Mouse (Mus musculus) liver, adult 2 months (tissue): ENCODE measurements around the gene Anxa3. TPM values are rescaled to one million over a fixed set of nuclear protein-coding genes. Genes with fewer than 3 reads are reported as not detected.

Experiments used
- DNase-seq: peaks from one replicate; pipeline ENCODE4 v3.0.0-alpha.2; 2011; ENCODE audit warnings: low read depth, low spot score; ENCODE audit errors: extremely low read depth
- H3K27ac ChIP-seq: fragments of 200-500 bp; replicated peaks from 2 replicates; pipeline ENCODE4 v1.5.1; 2012; ENCODE audit warnings: low read depth, mild to moderate bottlenecking, control low read depth, inconsistent platforms, low read length; ENCODE audit not compliant: insufficient read depth
- H3K27me3 ChIP-seq: fragments of 200-500 bp; 2 replicates; pipeline ENCODE4 v1.6.1; 2012; ENCODE audit warnings: mild to moderate bottlenecking, moderate library complexity, low read length, inconsistent platforms; ENCODE audit not compliant: control insufficient read depth, insufficient read depth
- H3K36me3 ChIP-seq: fragments of 200-500 bp; 2 replicates; pipeline ENCODE4 v1.6.1; 2012; ENCODE audit warnings: low read length, inconsistent platforms; ENCODE audit not compliant: control insufficient read depth, insufficient read depth
- H3K4me1 ChIP-seq: fragments of 200-500 bp; 2 replicates; pipeline ENCODE4 v1.6.1; 2011; ENCODE audit warnings: low read length; ENCODE audit not compliant: control insufficient read depth, insufficient read depth
- H3K4me3 ChIP-seq: fragments of 200-500 bp; 2 replicates; pipeline ENCODE4 v1.5.1; 2011; ENCODE audit warnings: low read depth, mild to moderate bottlenecking, control low read depth, low read length, moderate library complexity; ENCODE audit not compliant: insufficient read depth
- H3K79me2 ChIP-seq: fragments of 200-500 bp; 2 replicates; pipeline ENCODE4 v1.6.1; 2012; ENCODE audit warnings: inconsistent platforms, mild to moderate bottlenecking, low read length, moderate library complexity; ENCODE audit not compliant: control insufficient read depth, insufficient read depth
- H3K9ac ChIP-seq: fragments of 200-500 bp; 2 replicates; pipeline ENCODE4 v1.6.1; 2012; ENCODE audit warnings: low read depth, mild to moderate bottlenecking, control low read depth, inconsistent platforms, low read length
- CTCF ChIP-seq: fragments of 200-500 bp; IDR thresholded peaks from 2 replicates; pipeline ENCODE4 v1.5.1; 2011; ENCODE audit warnings: low read depth, low read length, control low read depth
- POLR2A ChIP-seq: fragments of 200-500 bp; IDR thresholded peaks from 2 replicates; pipeline ENCODE4 v1.6.1; 2011; ENCODE audit warnings: low read length, control low read depth; ENCODE audit not compliant: insufficient read depth; ENCODE audit errors: extremely low read depth
- WGBS: fragments of 180-500 bp; shearing (Covaris S2); methylation state at CpG from one replicate; pipeline ENCODE4 v1.1.7; 2018; 5-methylcytosine and 5-hydroxymethylcytosine counted together
- polyA plus RNA-seq: library from polyadenylated mRNA; depleted of rRNA; stranded (reverse); fragments of >200 nt; gene quantifications from 2 replicates; pipeline ENCODE4 v1.2.3, GENCODE M21; 2012; rRNA removed
- total RNA-seq: library from RNA; depleted of rRNA; stranded (reverse); fragments of >200 nt; gene quantifications from 2 replicates; pipeline ENCODE4 v1.2.3, GENCODE M21; 2014; rRNA removed

Gene Anxa3
- total RNA-seq (7.3 and 7.8 TPM in 2 replicates), polyA plus RNA-seq (1.5 and 1.7 TPM in 2 replicates)

- peak; percentile 16 for DNase-seq
- 16% methylated on average over 26 of the region's 26 CpGs for WGBS
- peak within 1 kb of the TSS; percentile 60 for H3K9ac ChIP-seq
Observed at GRCm38 (mm10) chr5:96792936-96793718, at the start of gene Anxa3. Anxa3 (plus strand) TSS chr5:96793339.

GRCm38 (mm10) chr5:96747195-96747984 is 45.7 kb upstream of the Anxa3 start:
- Histone ChIP-seq H3K4me3 (no peak overlapping the region), H3K4me1 (no peaks in the 10 kb centered on the region), H3K36me3 (no peaks in the 10 kb centered on the region), H3K9ac (no peak overlapping the region), H3K79me2 (no peaks in the 10 kb centered on the region), H3K27me3 (no peaks in the 10 kb centered on the region), H3K27ac (no peak overlapping the region)
- TF ChIP-seq POLR2A = no peak
- no peak for TF ChIP-seq CTCF
- DNase-seq = peak; percentile 42
- WGBS = 62% methylated on average over 8 of the region's 8 CpGs

More at GRCm38 (mm10) chr5:96792936-96793718, at the start of gene Anxa3:
- Histone ChIP-seq H3K79me2 (no peaks in the 10 kb centered on the region), H3K27me3 (0 out of 2 replicates have a peak, but pooled peaks cover 2% of the 10 kb centered on the region), H3K4me1 (no peaks in the 10 kb centered on the region), H3K4me3 (peak within 1 kb of the TSS; percentile 77), H3K27ac (0 out of 2 replicates have a peak within 1 kb of the TSS, but pooled peaks have one; percentile 15), H3K36me3 (no peaks in the 10 kb centered on the region)
- TF ChIP-seq CTCF (no peak), POLR2A (no peak)

- H3K4me1 ChIP-seq = no peaks in the 10 kb centered on the region
- no peak for TF ChIP-seq CTCF
- TF ChIP-seq POLR2A = no peak
- DNase-seq = no peak
- H3K4me3 ChIP-seq = no peak overlapping the region
- H3K79me2 ChIP-seq = no peaks in the 10 kb centered on the region
- no peaks in the 10 kb centered on the region for H3K27me3 ChIP-seq
- H3K9ac ChIP-seq = no peak overlapping the region
- H3K27ac ChIP-seq = no peak overlapping the region
- H3K36me3 ChIP-seq = no peaks in the 10 kb centered on the region
- 88% methylated on average over 7 of the region's 7 CpGs for WGBS
Observed at GRCm38 (mm10) chr5:96757615-96758014, 35.5 kb upstream of the Anxa3 start.

- no peak overlapping the region for H3K27ac ChIP-seq
- WGBS = 77% methylated on average over 1 of the region's 1 CpGs
- no peak for DNase-seq
- no peaks in the 10 kb centered on the region for H3K27me3 ChIP-seq
- no peaks in the 10 kb centered on the region for H3K79me2 ChIP-seq
- TF ChIP-seq CTCF (no peak), POLR2A (no peak)
- H3K4me1 ChIP-seq = no peaks in the 10 kb centered on the region
- H3K9ac ChIP-seq = no peak overlapping the region
- no peaks in the 10 kb centered on the region for H3K36me3 ChIP-seq
- no peak overlapping the region for H3K4me3 ChIP-seq
Observed at GRCm38 (mm10) chr5:96762021-96762420, 31.1 kb upstream of the Anxa3 start.

GRCm38 (mm10) chr5:96768846-96769471 is 24.2 kb upstream of the Anxa3 start:
- no peak overlapping the region for H3K4me3 ChIP-seq
- TF ChIP-seq CTCF (peak; percentile 71), POLR2A (no peak)
- no peak overlapping the region for H3K9ac ChIP-seq
- H3K27ac ChIP-seq = no peak overlapping the region
- WGBS = 66% methylated on average over 10 of the region's 10 CpGs
- no peaks in the 10 kb centered on the region for H3K27me3 ChIP-seq
- no peaks in the 10 kb centered on the region for H3K79me2 ChIP-seq
- H3K36me3 ChIP-seq = no peaks in the 10 kb centered on the region
- DNase-seq = peak; percentile 52
- 0 out of 2 replicates have a peak, but pooled peaks cover 1% of the 10 kb centered on the region for H3K4me1 ChIP-seq
